29 mouse cellular contexts compared by ENCODE assay signal in the genomic region with DNA sequence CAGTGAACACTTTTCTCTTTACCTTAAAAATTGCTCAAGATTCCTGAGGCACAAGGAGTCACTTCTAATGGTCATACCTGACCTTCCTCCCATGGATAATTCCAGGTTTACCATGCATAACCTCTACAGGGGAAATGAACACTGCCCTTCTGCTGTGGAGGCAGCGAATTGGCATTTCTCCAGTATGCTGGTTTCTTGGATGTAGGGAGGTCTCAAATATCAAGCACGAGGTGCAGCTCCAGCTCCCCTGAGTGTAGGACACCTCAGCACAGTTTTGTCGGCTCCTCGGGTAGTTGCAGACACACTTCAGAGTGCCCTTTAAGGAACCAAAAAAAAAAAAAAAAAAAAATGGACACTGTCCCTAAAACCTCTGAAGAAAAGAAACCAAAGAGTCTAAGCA.
DNase-seq lines count a peak whose midpoint lies in the region; ATAC-seq and TF ChIP-seq lines count a peak whose summit lies in the region.
"Had no signal": no experiment of that assay in that cellular context is flagged by ENCODE, and none has a peak within 500 bp of the region (broad histone marks: within the 10 kb centered on the region; RNA-seq: fewer than 3 reads in every experiment).

No protein-coding gene starts in this region.

- no peak overlapping the region for H3K27ac ChIP-seq in kidney, postnatal 0 days
- H3K27ac ChIP-seq: embryonic facial prominence, embryonic 10.5 days; embryonic facial prominence, embryonic 13.5 days; forebrain, embryonic 12.5 days; forebrain, embryonic 15.5 days; heart, embryonic 15.5 days; hindbrain, embryonic 10.5 days; hindbrain, embryonic 13.5 days; intestine, embryonic 15.5 days had no signal

- no peak overlapping the region for H3K4me2 ChIP-seq in kidney, postnatal 0 days (ENCODE audit: low read length)
- H3K4me2 ChIP-seq: embryonic facial prominence, embryonic 13.5 days; forebrain, embryonic 12.5 days; forebrain, embryonic 15.5 days; heart, embryonic 12.5 days; heart, embryonic 15.5 days; hindbrain, embryonic 13.5 days; intestine, embryonic 15.5 days had no signal

- H3K9ac ChIP-seq in kidney, postnatal 0 days (ENCODE audit: low read depth, low read length), result no peak overlapping the region
- H3K9ac ChIP-seq: embryonic facial prominence, embryonic 13.5 days; forebrain, embryonic 12.5 days; forebrain, embryonic 15.5 days; heart, embryonic 12.5 days; heart, embryonic 15.5 days; hindbrain, embryonic 13.5 days; intestine, embryonic 15.5 days had no signal

- 33% methylated on average over 4 of the region's 4 CpGs for WGBS in kidney, postnatal 0 days

- no peaks in the 10 kb centered on the region for H3K9me3 ChIP-seq in kidney, postnatal 0 days (replicated peaks; ENCODE audit: low read length)
- H3K9me3 ChIP-seq: embryonic facial prominence, embryonic 10.5 days; embryonic facial prominence, embryonic 13.5 days; forebrain, embryonic 12.5 days; forebrain, embryonic 15.5 days; G1E; heart, embryonic 12.5 days; heart, embryonic 15.5 days; hindbrain, embryonic 10.5 days; hindbrain, embryonic 13.5 days; intestine, embryonic 15.5 days had no signal

- H3K36me3 ChIP-seq in kidney, postnatal 0 days (ENCODE audit: insufficient read depth, low read length), result no peaks in the 10 kb centered on the region
- H3K36me3 ChIP-seq: embryonic facial prominence, embryonic 10.5 days; embryonic facial prominence, embryonic 13.5 days; forebrain, embryonic 12.5 days; forebrain, embryonic 15.5 days; G1E; heart, embryonic 12.5 days; heart, embryonic 15.5 days; hindbrain, embryonic 10.5 days; hindbrain, embryonic 13.5 days; intestine, embryonic 15.5 days had no signal

- H3K27me3 ChIP-seq in kidney, postnatal 0 days (ENCODE audit: insufficient read depth, low read length), result no peaks in the 10 kb centered on the region
- H3K27me3 ChIP-seq: CH12.LX; heart, embryonic 12.5 days; heart, embryonic 15.5 days; intestine, embryonic 15.5 days had no signal

- DNase-seq in gastrocnemius, adult 18-20 months (ENCODE audit: low spot score), result peak; percentile 64
- DNase-seq in gastrocnemius, postnatal 25 days, result no peak
- peak; percentile 30 for DNase-seq in kidney, postnatal 0 days (ENCODE audit: low spot score)
- DNase-seq in kidney, postnatal 14 days, result no peak
- DNase-seq in NIH3T3 (ENCODE audit: low read depth), result peak; percentile 17
- peak; percentile 83 for DNase-seq in skeletal muscle tissue, adult 2 months (ENCODE audit: low read depth, low spot score)
- DNase-seq: adrenal gland, adult 2 months; adrenal gland, postnatal 14 days; cerebellum, adult 11-12 months; cerebellum, adult 8-10 months; cerebellum, postnatal 36 days; embryo, embryonic 11 days; heart, adult 18-20 months; heart, postnatal 10 days; heart, postnatal 36 days; kidney, adult 11 months had no signal

- ATAC-seq in kidney, postnatal 0 days (replicated peaks; ENCODE audit: low FRiP score, low read depth), result no peak
- ATAC-seq: forebrain, embryonic 15.5 days; hindbrain, embryonic 16.5 days; intestine, embryonic 15.5 days had no signal

- H3K4me3 ChIP-seq in kidney, postnatal 0 days (replicated peaks; ENCODE audit: low read depth, low read length), result no peak overlapping the region
- H3K4me3 ChIP-seq: embryonic facial prominence, embryonic 10.5 days; embryonic facial prominence, embryonic 13.5 days; erythroblast, embryonic 14.5 days; forebrain, embryonic 12.5 days; forebrain, embryonic 15.5 days; heart, embryonic 12.5 days; heart, embryonic 15.5 days; hindbrain, embryonic 10.5 days; hindbrain, embryonic 13.5 days; intestine, embryonic 15.5 days had no signal

- no peaks in the 10 kb centered on the region for H3K4me1 ChIP-seq in kidney, postnatal 0 days (replicated peaks; ENCODE audit: insufficient read depth, low read length)
- H3K4me1 ChIP-seq: heart, embryonic 12.5 days; heart, embryonic 15.5 days had no signal

- TF ChIP-seq CTCF in kidney, postnatal 0 days (IDR thresholded peaks at IDR 0.05; ENCODE audit: low read depth), result no peak

Comparison
In these comparisons a context has a peak if more than half of its experiments do, and no peak if none do; other contexts are left out.
1. DNase-seq: peak in gastrocnemius, adult 18-20 months (single experiment), kidney, postnatal 0 days (single experiment), NIH3T3 (single experiment) and skeletal muscle tissue, adult 2 months (single experiment); none in gastrocnemius, postnatal 25 days (single experiment) and kidney, postnatal 14 days (single experiment).